Mouse (Mus musculus): ENCODE results near the gene Wars.

The Wars gene

GRCm38 (mm10) chr12:108909846-108910433 is 16.0 kb upstream of the Wars start:
- no peak for DNase-seq (ENCODE audit: low spot score in 2 of 2)

- no peak for DNase-seq (ENCODE audit: low spot score in 2 of 2)
Observed at GRCm38 (mm10) chr12:108906398-108906797, 12.4 kb upstream of the Wars start.

DNA sequence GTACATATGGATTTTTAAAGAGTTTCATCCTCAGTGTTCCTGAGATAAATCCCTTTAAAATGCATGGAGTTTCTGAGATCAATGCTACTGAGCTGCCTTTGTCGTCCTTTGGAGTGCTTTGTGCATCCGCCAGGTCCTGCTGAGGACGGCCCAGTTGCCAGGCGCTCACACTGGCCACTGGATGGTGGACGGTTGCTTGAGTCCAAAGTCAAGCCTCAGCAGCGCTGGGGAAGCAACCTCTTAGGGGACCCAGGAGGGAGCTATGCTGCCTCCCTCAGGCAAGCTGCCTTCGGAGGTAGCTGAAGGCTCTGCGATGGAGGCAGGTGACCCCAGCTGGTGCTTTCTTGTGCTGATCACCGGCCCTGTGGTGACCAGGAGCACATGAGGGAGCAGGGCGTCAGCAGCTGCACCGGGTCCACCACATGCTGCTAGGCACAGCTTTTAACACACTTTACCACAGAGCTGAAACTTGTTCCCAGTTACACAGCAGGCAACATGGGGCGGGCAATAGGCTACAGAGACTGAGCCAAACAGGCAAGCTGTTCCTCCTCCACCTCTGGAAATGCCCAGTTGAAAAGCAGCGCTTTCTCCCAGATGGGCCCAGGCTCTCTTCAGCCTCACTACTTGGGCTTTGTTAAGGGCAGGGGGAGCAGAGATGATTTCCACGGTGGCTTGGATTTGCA is 11.8 kb upstream of the Wars start:
- no peak for DNase-seq (ENCODE audit: low spot score in 2 of 2)

DNA sequence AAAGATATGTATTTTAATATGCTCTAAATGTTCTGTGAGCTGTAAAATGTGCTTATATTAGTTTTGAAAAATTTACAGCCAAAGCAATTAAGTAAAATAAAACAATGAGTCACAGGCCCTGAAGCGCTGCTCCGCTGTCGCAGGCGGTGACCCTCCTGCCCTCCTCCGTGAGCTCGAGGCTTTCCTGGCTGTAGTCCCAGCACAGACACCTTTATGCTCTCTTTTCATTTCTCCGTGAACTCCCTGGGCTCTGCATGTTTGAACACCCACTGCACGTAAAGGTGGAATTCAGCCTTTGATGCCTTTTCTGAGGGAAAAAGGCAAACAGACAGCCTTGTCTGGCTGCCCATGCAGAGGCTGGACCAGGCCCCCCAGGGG is 10.3 kb upstream of the Wars start:
- no peak for DNase-seq (ENCODE audit: low spot score in 2 of 2)

DNA sequence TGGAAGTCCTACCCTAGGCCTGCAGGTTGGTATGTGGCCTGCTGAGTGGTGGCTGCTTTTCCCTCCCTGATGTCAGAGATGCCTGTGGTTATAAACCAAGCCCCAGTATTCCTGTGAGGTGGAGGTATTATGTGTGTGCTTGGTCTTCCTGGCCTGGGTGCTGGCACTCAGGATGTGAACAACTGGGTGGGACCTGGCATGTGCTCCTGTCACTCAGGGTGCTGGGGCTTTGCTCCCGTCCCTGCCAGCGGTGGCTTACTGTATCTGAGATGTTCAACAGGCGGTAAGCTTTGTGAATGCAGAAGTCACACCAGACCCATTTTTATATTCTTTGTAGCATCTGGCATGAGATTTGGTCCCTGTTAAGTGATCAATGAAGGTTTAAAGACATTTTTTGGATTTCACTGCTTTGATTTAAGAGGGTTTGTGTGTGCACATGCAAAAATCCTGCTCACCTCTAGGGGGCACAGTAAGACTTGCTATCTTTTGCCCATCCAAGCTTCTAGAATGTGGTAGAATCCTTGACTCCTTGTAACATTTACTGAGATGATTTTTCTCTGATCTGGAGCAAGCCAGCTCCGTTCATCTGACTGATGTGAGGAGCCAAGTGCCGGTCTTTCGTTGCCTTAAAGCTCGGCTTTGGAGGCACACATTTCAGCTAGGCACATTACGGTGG is 9.8 kb upstream of the Wars start:
- peak; percentile 84 to 88 for DNase-seq (ENCODE audit: low spot score in 2 of 2)

DNA sequence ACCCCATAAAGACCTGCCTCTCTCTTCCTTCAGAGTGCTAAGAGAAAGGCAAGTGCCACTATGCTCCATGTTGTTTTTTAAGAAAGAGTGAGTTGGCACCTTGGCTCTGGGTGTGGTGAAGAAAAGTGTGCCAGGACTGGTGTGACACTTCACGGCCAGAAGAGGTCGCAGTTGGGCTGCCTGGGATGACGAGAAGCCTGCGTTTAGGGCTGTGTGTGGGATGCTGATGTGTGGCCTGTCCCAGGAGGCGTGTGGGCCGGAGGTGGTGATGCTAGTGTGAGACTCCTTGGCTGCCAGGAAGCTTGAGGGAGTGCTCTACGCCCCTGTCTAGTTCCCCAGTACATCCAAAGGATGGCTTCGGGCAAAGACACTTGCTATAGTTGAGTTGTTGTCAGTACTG is 9.0 kb upstream of the Wars start:
- peak; percentile 77 to 79 for DNase-seq (ENCODE audit: low spot score in 2 of 2)

- DNase-seq (ENCODE audit: low spot score in 2 of 2): no peak
Observed at GRCm38 (mm10) chr12:108901346-108901745, 7.4 kb upstream of the Wars start.

GRCm38 (mm10) chr12:108896006-108896405 is 2.0 kb upstream of the Wars start:
- DNase-seq (ENCODE audit: low spot score in 2 of 2): no peak

- DNase-seq (ENCODE audit: low spot score in 2 of 2): no peak
Observed at GRCm38 (mm10) chr12:108894432-108894816, 450 bp upstream of the Wars start.

GRCm38 (mm10) chr12:108892989-108893714 is 822 bp downstream of the Wars start, which contains the start of gene Wdr25:
TSS of gene Wdr25 (plus strand) at chr12:108893631.
- DNase-seq (ENCODE audit: low spot score in 2 of 2): no peak

- DNase-seq (ENCODE audit: low spot score in 2 of 2): no peak
Observed at GRCm38 (mm10) chr12:108888632-108889031, 5.3 kb downstream of the Wars start.

GRCm38 (mm10) chr12:108887077-108887476 is 6.9 kb downstream of the Wars start:
- no peak for DNase-seq (ENCODE audit: low spot score in 2 of 2)

GRCm38 (mm10) chr12:108885906-108886305 is 8.1 kb downstream of the Wars start:
- DNase-seq (ENCODE audit: low spot score in 2 of 2): no peak

DNA sequence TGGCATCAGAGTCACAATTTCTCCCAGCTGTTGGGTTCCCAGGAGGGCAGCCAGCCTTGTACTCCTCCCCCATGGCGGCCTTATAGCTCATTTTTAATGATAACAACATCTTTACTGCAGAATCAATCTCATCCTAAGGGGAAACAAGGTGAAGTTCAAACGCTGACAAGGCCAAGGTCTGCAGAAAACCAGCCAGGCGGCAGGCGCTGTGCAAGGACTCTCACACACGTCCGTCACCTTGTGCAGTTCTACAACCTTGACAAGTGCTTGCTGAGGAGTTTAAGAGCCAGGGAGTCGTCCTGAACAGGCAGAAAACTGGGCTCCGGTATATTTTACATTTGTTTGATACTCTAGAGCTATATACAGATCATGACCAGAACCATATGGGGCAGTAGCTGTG is 11.2 kb downstream of the Wars start:
- no peak for DNase-seq (ENCODE audit: low spot score in 2 of 2)

GRCm38 (mm10) chr12:108881192-108881591 is 12.8 kb downstream of the Wars start:
- no peak for DNase-seq (ENCODE audit: low spot score in 2 of 2)

DNA sequence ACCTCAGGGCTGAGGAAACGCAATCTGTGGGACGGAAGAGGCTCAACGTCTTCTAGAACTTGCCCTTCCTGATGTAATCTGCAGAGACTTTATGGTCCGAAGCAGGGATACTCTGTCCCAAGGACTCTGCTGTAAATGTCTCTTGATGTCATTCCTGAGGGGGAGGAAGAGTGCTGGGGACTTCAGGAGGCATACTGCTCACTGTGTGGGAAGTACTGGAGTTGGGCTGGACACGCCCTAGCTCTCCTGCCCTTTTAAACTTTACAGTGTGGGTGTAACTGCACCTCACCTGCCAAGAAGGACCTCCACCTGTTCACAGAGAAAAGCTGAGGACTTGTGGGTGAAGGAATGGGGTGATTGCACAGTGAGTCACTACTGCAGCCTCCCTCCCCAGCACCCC is 13.4 kb downstream of the Wars start:
- no peak for DNase-seq (ENCODE audit: low spot score in 2 of 2)

- no peak for DNase-seq (ENCODE audit: low spot score in 2 of 2)
Observed at GRCm38 (mm10) chr12:108879138-108879537, 14.8 kb downstream of the Wars start.

- DNase-seq (ENCODE audit: low spot score in 2 of 2): no peak
Observed at GRCm38 (mm10) chr12:108873122-108873521, 20.9 kb downstream of the Wars start.

DNA sequence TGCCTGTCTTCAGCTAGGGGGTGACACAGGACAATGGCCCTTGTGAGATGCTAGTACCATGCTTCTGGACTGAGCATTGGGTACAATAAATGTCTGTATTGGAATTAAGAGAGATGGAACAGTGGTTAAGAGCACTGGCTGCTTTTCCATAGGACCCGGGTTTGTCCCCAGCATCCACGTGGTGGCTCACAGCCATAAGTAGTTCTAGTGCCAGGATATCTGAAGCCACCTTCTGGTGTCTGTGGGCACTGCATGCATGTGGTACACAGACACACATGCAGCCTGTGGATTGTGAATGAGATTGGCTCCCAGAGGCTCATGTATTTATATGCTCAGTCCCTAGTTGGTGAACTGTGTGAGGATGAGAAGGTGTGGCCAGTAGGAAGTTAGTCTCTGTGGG is 24.4 kb downstream of the Wars start:
- no peak for DNase-seq (ENCODE audit: low spot score in 2 of 2)

DNA sequence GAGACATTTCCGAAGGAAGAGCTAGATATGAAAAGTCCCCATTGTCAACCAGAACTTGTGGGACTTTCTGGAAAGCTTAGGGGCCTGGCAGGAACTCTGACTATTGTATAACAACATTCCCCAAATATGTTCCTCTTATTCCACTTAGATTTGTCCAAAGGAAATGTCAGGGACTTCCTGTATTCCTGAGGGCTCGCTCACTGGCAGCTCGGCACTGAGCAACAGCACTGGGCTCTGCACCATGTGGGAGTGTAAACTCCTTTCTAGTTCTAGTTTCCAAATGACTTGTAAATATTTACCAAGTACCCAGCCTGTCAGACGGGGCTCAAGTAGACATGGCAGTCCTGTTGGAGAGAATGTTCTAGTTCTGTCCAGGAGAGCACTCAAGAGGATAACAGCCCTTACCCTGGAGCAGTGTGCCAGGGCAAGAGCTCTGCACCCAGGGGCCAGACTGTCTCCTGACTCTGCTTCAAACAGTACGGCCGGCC is 28.9 kb downstream of the Wars start:
- DNase-seq (ENCODE audit: low spot score in 2 of 2): no peak

DNA sequence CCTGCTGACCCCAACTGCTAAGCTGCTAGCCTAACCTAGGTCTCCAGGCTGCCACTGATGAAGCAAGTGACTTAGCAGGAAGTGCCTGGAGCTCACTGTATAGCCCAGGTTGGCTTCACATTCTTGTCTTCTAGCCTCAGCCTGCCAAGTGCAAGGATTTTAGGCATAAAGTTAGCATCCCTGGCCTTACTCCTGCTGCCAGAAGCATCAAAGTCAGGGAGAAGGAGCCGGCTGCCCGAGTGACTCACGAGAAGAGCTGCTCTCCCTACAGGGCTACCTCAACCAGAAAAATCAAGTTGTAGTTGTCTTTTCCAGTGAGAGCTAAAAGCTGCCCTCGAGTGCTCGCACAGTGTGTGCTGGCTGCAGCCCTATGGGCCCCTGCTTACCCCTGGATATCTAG is 35.5 kb downstream of the Wars start:
- DNase-seq (ENCODE audit: low spot score in 2 of 2): no peak

GRCm38 (mm10) chr12:108857589-108858184 is 36.3 kb downstream of the Wars start:
- DNase-seq (ENCODE audit: low spot score in 2 of 2): no peak

Data from right cerebral cortex, adult 2 months (tissue).